Mouse (Mus musculus) liver, embryonic 16.5 days (tissue): ENCODE measurements around the gene Bbs1. TPM values are rescaled to one million over a fixed set of nuclear protein-coding genes. Genes with fewer than 3 reads are reported as not detected.

Experiments
- ATAC-seq: fragments of 200-750 bp; cut with Nextera tagmentation; 2 replicates; pipeline ENCODE4 v1.8.0; 2017; ENCODE audit warnings: low read depth, mild to moderate bottlenecking, moderate number of reproducible peaks, moderate library complexity
- H3K27ac ChIP-seq: fragments of 300-500 bp; sonication (generic); 2 replicates; pipeline ENCODE4 v1.5.1; 2014; ENCODE audit warnings: mild to moderate bottlenecking, low read length
- H3K27me3 ChIP-seq: fragments of 300-500 bp; sonication (generic); 2 replicates; pipeline ENCODE4 v1.6.1; 2014; ENCODE audit warnings: low read depth, low read length, mixed read lengths; ENCODE audit not compliant: control insufficient read depth, insufficient read depth
- H3K36me3 ChIP-seq: fragments of 300-500 bp; sonication (generic); 2 replicates; pipeline ENCODE4 v1.6.1; 2014; ENCODE audit warnings: mild to moderate bottlenecking; ENCODE audit not compliant: control insufficient read depth, insufficient read depth
- H3K4me1 ChIP-seq: fragments of 300-500 bp; sonication (generic); 2 replicates; pipeline ENCODE4 v1.6.1; 2014; ENCODE audit warnings: low read depth, low read length, mixed read lengths; ENCODE audit not compliant: control insufficient read depth
- H3K4me2 ChIP-seq: fragments of 300-500 bp; sonication (generic); 2 replicates; pipeline ENCODE4 v1.6.1; 2014; ENCODE audit warnings: low read depth, low read length, mixed read lengths
- H3K4me3 ChIP-seq: fragments of 300-500 bp; sonication (generic); 2 replicates; pipeline ENCODE4 v1.5.1; 2014; ENCODE audit warnings: low read depth, mild to moderate bottlenecking, low read length
- H3K9ac ChIP-seq: fragments of 300-500 bp; sonication (generic); 2 replicates; pipeline ENCODE4 v1.6.1; 2014; ENCODE audit warnings: low read depth, low read length
- H3K9me3 ChIP-seq: fragments of 300-500 bp; sonication (generic); replicated peaks from 2 replicates; pipeline ENCODE4 v1.6.1; 2016; ENCODE audit warnings: low read length; ENCODE audit not compliant: control insufficient read depth
- WGBS: fragments of 180-500 bp; shearing (Covaris S2); extraction: QIAGEN DNeasy Blood & Tissue Kit; methylation state at CpG from one replicate; pipeline ENCODE4 v1.1.7; 2014; ENCODE audit not compliant: insufficient replicate concordance; 5-methylcytosine and 5-hydroxymethylcytosine counted together
- polyA plus RNA-seq: library from polyadenylated mRNA; unstranded; fragments of >200 nt; fragmentation: Nextera tagmentation; extraction: Ambion mirVana; gene quantifications from 2 replicates; pipeline ENCODE4 v1.2.1, GENCODE M21; 2015

The Bbs1 gene
- polyA plus RNA-seq, 1 experiment from 2014 or later = 1.2 TPM

DNA sequence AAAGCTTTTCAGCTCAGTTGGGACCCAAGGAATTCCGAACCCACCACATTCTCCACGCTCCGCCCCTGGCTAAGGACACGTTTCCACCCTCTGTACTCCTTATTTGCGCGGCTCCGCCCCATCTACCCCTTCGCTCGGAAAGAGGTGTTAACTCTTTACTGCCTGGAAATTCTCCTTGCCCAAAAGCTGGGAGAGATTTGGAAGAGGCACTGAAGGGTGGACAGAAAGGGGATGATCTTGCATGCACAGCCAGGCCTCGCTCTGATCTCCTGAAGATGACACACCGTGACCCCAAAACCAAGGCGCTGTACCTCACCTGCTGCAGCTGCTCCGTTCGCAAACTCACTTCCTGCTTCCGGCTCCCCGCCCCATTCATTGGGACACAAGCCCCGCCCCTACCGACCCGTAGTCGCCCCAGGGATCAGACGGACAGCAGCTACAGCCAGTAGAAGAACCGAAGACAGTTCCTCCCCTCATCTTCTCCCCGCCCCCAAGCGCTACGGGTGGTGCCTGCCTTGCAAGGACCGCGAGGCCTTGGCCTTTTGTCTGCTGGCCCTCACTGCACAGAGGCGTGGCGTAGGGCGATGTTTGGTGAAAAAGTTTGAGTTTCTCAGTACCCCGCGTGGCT is 21.6 kb upstream of the Bbs1 start, which contains the start of gene Dpp3:
Gene Dpp3, minus strand, starts transcription at position 384 of the 628 bp plus-strand sequence.
- no peaks in the 10 kb centered on the region for H3K9me3 ChIP-seq
- peak within 1 kb of the TSS; percentile 81 for H3K4me2 ChIP-seq
- peak; percentile 99 for ATAC-seq
- no peaks in the 10 kb centered on the region for H3K27me3 ChIP-seq
- under 1% methylated on average over 32 of the region's 32 CpGs for WGBS
- H3K36me3 ChIP-seq = peaks cover under 1% of the 10 kb centered on the region; the same call in 1 of the 2 replicates
- H3K4me3 ChIP-seq = peak within 1 kb of the TSS; percentile 82
- H3K9ac ChIP-seq = peak within 1 kb of the TSS; percentile 61
- peaks cover 16% of the 10 kb centered on the region for H3K4me1 ChIP-seq
- peak within 1 kb of the TSS; percentile 21; the same call in 1 of the 2 replicates for H3K27ac ChIP-seq

DNA sequence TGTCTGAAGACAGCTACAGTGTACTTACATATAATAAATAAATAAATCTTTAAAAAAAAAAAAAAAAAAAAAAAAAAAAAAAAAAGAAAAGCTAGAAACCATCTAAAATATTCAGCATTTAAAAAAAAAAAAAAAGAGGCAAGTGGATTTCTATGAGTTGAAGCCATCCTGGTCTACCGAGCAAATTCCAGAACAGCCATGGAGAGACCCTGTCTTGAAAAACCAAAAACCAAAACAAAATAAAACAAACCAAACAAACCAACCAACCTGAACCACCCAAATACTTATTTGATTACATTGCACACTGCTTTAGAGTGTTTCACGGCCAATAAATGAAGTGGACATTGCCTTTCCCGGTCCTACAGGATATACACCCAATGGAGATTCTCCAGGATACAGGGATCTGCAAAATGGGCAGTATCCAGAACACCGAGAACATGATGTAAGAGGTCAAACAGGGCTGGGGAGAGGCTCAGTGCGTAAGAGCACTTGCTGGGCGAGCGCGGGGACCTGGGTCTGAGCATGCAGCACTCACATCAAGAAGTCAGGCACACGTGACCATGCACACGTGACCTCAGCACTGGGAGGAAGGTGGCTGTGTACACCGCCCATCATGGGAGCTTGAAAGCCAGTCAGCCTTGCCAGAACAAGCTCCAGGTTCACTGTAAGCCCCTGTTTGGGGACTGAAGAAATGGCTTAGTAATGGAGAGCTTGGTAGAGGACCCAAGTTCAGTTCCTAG is 18.9 kb upstream of the Bbs1 start:
- peaks cover 16% of the 10 kb centered on the region for H3K4me1 ChIP-seq

DNA sequence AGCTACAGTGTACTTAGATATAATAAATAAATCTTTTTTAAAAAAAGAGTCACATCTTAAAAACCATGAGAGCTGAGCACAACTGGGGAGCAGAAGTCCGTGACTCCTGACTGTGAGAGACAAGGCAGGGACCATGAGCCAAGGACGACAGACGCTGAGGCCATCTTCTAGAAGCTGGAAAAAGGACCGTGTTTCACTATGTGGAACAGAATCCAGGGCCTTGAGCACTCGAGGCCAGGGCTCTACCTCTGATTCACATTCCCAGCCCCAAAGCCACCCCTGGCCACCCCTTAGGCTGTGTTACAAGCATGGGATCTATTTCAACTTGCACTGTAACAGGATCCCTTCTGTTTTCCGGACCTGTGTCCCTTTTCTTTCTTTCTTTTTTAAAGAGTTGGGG is 13.2 kb upstream of the Bbs1 start:
- no peak overlapping the region for H3K4me2 ChIP-seq
- ATAC-seq = no peak
- 74% methylated on average over 6 of the region's 6 CpGs for WGBS
- no peak overlapping the region for H3K4me3 ChIP-seq
- no peaks in the 10 kb centered on the region for H3K4me1 ChIP-seq
- peaks cover 39% of the 10 kb centered on the region for H3K36me3 ChIP-seq
- no peaks in the 10 kb centered on the region for H3K9me3 ChIP-seq
- H3K9ac ChIP-seq = no peak overlapping the region
- H3K27me3 ChIP-seq = no peaks in the 10 kb centered on the region
- no peak overlapping the region for H3K27ac ChIP-seq

More for the DNA sequence above, 18.9 kb upstream of the Bbs1 start:
- Histone ChIP-seq H3K9me3 (no peaks in the 10 kb centered on the region), H3K27me3 (no peaks in the 10 kb centered on the region), H3K36me3 (peaks cover 14% of the 10 kb centered on the region; the same call in 1 of the 2 replicates), H3K4me2 (no peak overlapping the region), H3K27ac (no peak overlapping the region), H3K9ac (no peak overlapping the region), H3K4me3 (no peak overlapping the region)
- no peak for ATAC-seq
- WGBS = 87% methylated on average over 11 of the region's 11 CpGs

DNA sequence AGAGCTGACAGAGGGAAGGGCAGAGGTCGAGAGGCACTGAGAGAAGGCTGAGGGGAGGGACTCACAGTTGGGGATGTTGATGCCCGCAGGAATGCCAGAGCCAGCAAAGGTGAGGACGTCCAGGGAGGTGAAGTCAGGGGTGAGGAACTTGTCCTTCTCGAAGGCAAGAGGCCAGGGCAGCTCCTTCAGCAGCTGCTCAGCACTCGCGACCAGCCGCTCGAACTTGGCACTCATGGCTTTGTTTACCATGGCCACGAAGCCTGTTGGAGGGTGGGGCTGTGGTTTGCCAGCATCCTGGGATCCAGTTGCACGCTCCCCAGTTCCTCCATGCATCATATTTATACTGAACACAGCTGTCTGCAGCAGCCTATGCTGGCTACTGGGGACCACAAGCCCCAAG is 10.4 kb upstream of the Bbs1 start:
- H3K9ac ChIP-seq = no peak overlapping the region
- H3K36me3 ChIP-seq = peaks cover 44% of the 10 kb centered on the region
- H3K9me3 ChIP-seq = no peaks in the 10 kb centered on the region
- no peaks in the 10 kb centered on the region; the same call in 1 of the 2 replicates for H3K4me1 ChIP-seq
- no peak overlapping the region for H3K27ac ChIP-seq
- H3K4me2 ChIP-seq = no peak overlapping the region
- H3K27me3 ChIP-seq = no peaks in the 10 kb centered on the region
- 84% methylated on average over 10 of the region's 10 CpGs for WGBS
- H3K4me3 ChIP-seq = no peak overlapping the region
- no peak for ATAC-seq

DNA sequence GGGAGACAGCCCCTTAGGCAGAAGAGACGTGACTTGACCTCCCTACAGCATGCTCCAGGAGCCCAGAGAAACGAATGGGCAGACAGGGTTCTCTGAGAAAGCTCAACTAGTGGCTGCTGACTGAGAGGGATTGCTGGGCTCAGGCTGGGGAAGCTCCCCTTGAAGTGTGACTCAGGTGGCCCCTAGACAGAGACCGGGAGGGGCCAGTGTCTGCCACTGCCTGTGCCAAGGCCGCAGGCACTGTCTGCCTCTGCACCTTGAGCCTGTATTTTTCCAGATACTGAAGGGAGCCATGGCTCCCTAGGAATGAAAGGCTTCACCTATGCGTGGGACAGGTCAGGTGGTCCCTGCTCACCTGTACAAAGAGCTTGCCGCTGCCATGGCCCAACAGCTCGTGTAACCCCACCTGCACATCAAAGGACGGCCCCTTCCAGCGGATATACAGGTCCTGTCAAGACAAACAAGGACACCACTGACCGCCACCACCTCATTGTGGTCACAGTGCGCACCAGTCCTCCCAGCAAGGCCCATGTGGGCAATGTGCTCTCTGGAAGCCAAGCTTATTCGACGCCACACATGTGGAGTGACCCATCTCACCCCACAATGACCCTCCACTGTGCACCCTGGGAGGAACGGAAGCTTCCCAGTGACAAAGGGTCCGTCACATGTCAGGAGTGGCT is 9.6 kb upstream of the Bbs1 start:
- H3K4me3 ChIP-seq = no peak overlapping the region
- no peaks in the 10 kb centered on the region for H3K9me3 ChIP-seq
- 80% methylated on average over 15 of the region's 15 CpGs for WGBS
- H3K9ac ChIP-seq = no peak overlapping the region
- no peak overlapping the region for H3K4me2 ChIP-seq
- no peak overlapping the region for H3K27ac ChIP-seq
- ATAC-seq = no peak
- H3K36me3 ChIP-seq = peaks cover 43% of the 10 kb centered on the region
- H3K4me1 ChIP-seq = no peaks in the 10 kb centered on the region; the same call in 1 of the 2 replicates
- H3K27me3 ChIP-seq = no peaks in the 10 kb centered on the region

DNA sequence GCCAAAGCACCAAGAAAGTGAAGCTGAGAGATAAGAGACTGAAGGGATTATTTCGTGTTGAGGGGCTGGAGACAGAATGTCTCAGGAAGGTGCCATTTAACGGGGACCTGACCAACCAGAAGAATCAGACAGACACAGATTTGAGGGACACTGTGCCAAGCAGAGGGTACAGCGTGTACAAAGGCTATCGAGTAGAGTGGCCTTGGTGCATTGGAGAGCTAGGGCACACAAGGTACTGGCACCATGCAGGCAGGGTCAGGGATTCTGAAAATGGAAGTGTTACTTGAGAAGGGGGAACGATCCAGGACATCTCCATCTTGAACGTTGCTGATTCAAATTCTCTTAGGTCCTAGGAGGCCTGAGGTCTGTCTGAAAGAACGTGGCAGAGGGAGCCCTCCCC is 2.9 kb upstream of the Bbs1 start:
- H3K27me3 ChIP-seq = no peaks in the 10 kb centered on the region
- no peaks in the 10 kb centered on the region for H3K9me3 ChIP-seq
- H3K4me2 ChIP-seq = no peak overlapping the region
- H3K4me3 ChIP-seq = no peak overlapping the region
- peaks cover 18% of the 10 kb centered on the region for H3K36me3 ChIP-seq
- ATAC-seq = no peak
- WGBS = 74% methylated on average over 7 of the region's 7 CpGs
- H3K9ac ChIP-seq = no peak overlapping the region
- no peak overlapping the region for H3K27ac ChIP-seq
- peaks cover 3% of the 10 kb centered on the region; the same call in 1 of the 2 replicates for H3K4me1 ChIP-seq

DNA sequence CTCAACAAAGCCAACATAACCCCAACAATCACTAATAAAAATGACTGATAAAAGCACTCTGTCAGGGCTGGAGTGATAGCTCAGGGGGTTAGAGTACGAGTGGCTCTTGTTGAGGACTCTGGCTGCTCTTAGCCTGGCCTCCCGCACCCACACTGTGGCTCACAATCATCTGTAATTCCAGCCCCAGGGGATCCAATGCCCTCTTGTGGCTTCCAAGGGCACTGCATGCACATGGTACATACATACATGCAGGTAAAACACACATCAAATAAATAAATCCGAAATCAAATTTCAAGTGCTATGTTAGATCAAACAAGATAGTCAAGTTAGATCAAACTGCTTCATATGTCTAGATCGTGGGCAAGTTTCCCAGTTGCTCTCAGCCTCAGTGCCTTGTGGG is 1.7 kb upstream of the Bbs1 start:
- Histone ChIP-seq H3K4me2 (no peak overlapping the region), H3K4me3 (no peak overlapping the region), H3K27ac (no peak overlapping the region), H3K4me1 (peaks cover 3% of the 10 kb centered on the region; the same call in 1 of the 2 replicates), H3K27me3 (no peaks in the 10 kb centered on the region), H3K9me3 (no peaks in the 10 kb centered on the region), H3K9ac (no peak overlapping the region), H3K36me3 (peaks cover 8% of the 10 kb centered on the region; the same call in 1 of the 2 replicates)
- ATAC-seq = no peak
- WGBS = 66% methylated on average over 4 of the region's 4 CpGs

DNA sequence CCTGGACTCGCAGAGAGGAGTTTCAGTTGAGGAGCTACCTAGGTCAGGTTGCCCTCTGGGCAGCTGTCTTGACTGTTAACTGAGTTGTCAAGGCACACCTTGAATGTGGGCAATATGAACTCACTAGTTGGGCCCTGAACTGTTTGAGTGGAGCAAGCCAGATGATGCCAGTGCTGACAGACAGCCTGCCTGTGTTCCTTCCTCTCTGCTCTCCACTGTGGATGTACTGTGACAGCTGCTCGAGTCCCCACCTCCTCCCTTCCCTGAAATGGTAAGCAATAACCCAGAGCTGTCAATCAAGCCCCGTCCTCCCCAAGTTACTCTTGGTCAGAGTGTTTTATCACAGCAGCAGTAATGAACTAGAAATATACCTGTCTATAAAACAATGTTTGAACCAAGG is 6.5 kb downstream of the Bbs1 start:
- no peaks in the 10 kb centered on the region for H3K4me1 ChIP-seq
- no peak overlapping the region for H3K9ac ChIP-seq
- no peak overlapping the region for H3K4me2 ChIP-seq
- WGBS = 31% methylated on average over 3 of the region's 3 CpGs
- H3K27ac ChIP-seq = no peak overlapping the region
- H3K27me3 ChIP-seq = no peaks in the 10 kb centered on the region
- H3K36me3 ChIP-seq = no peaks in the 10 kb centered on the region
- no peak for ATAC-seq
- H3K4me3 ChIP-seq = no peak overlapping the region
- no peaks in the 10 kb centered on the region for H3K9me3 ChIP-seq
